Mouse (Mus musculus): ENCODE measurements at regions not wholly inside any gene's neighbourhood (a gene's known extent, or its start where the extent isn't known, plus 50 kb on each side); places are given as distances from the start of the nearest gene placed in this dataset.
A peak's percentile ranks its signal among the peaks of the same experiment; 100 is the strongest.

GRCm38 (mm10) chr10:92257815-92258214, 464.4 kb downstream of the Nedd1 start:
- 65% methylated on average over 3 of the region's 3 CpGs for WGBS
- Histone ChIP-seq H3K9me3 (replicated peaks) (no peaks in the 10 kb centered on the region), H3K4me2 (no peak overlapping the region), H3K4me1 (no peaks in the 10 kb centered on the region), H3K4me3 (no peak overlapping the region), H3K27me3 (no peaks in the 10 kb centered on the region), H3K9ac (no peak overlapping the region), H3K27ac (no peak overlapping the region), H3K36me3 (ENCODE audit: poor library complexity, severe bottlenecking) (no peaks in the 10 kb centered on the region)
- ATAC-seq: no peak

GRCm38 (mm10) chr10:92248648-92249047, 473.6 kb downstream of the Nedd1 start:
- no peaks in the 10 kb centered on the region for H3K36me3 ChIP-seq (ENCODE audit: poor library complexity, severe bottlenecking)
- WGBS: 9% methylated on average over 3 of the region's 3 CpGs
- no peak overlapping the region for H3K9ac ChIP-seq
- peak; percentile 78 for ATAC-seq
- no peaks in the 10 kb centered on the region for H3K9me3 ChIP-seq (replicated peaks)
- 0 out of 2 replicates have a peak overlapping the region, but pooled peaks have one; percentile 10 for H3K27ac ChIP-seq
- no peaks in the 10 kb centered on the region for H3K27me3 ChIP-seq
- no peak overlapping the region for H3K4me3 ChIP-seq
- H3K4me2 ChIP-seq: no peak overlapping the region
- peaks cover 28% of the 10 kb centered on the region for H3K4me1 ChIP-seq

GRCm38 (mm10) chr10:92247449-92247805, 474.8 kb downstream of the Nedd1 start:
- H3K9ac ChIP-seq: no peak overlapping the region
- peak overlapping the region; percentile 70 for H3K27ac ChIP-seq
- no peak for ATAC-seq
- peak overlapping the region; percentile 27; the same call in 1 of the 2 replicates for H3K4me2 ChIP-seq
- H3K9me3 ChIP-seq (replicated peaks): no peaks in the 10 kb centered on the region
- H3K27me3 ChIP-seq: no peaks in the 10 kb centered on the region
- no peaks in the 10 kb centered on the region for H3K36me3 ChIP-seq (ENCODE audit: poor library complexity, severe bottlenecking)
- 3% methylated on average over 5 of the region's 5 CpGs for WGBS
- no peak overlapping the region for H3K4me3 ChIP-seq
- peaks cover 37% of the 10 kb centered on the region for H3K4me1 ChIP-seq

- 4% methylated on average over 7 of the region's 7 CpGs for WGBS
- H3K9me3 ChIP-seq (replicated peaks): no peaks in the 10 kb centered on the region
- ATAC-seq: no peak
- no peak overlapping the region for H3K9ac ChIP-seq
- peak overlapping the region; percentile 70; the same call in 1 of the 2 replicates for H3K27ac ChIP-seq
- peak overlapping the region; percentile 27; the same call in 1 of the 2 replicates for H3K4me2 ChIP-seq
- H3K36me3 ChIP-seq (ENCODE audit: poor library complexity, severe bottlenecking): no peaks in the 10 kb centered on the region
- H3K4me1 ChIP-seq: peaks cover 39% of the 10 kb centered on the region
- no peak overlapping the region for H3K4me3 ChIP-seq
- no peaks in the 10 kb centered on the region for H3K27me3 ChIP-seq
Observed at GRCm38 (mm10) chr10:92246785-92247448, 475.3 kb downstream of the Nedd1 start.

GRCm38 (mm10) chr10:92242714-92243440, 479.3 kb downstream of the Nedd1 start:
- H3K27ac ChIP-seq: peak overlapping the region; percentile 48

GRCm38 (mm10) chr10:92237881-92238280, 484.3 kb downstream of the Nedd1 start:
- no peak for ATAC-seq

More at GRCm38 (mm10) chr10:92242714-92243440, 479.3 kb downstream of the Nedd1 start:
- H3K4me1 ChIP-seq: peaks cover 29% of the 10 kb centered on the region
- H3K36me3 ChIP-seq (ENCODE audit: poor library complexity, severe bottlenecking): no peaks in the 10 kb centered on the region
- no peaks in the 10 kb centered on the region for H3K27me3 ChIP-seq
- H3K4me2 ChIP-seq: no peak overlapping the region
- H3K9me3 ChIP-seq (replicated peaks): no peaks in the 10 kb centered on the region
- H3K9ac ChIP-seq: no peak overlapping the region
- 26% methylated on average over 11 of the region's 11 CpGs for WGBS
- no peak overlapping the region for H3K4me3 ChIP-seq
- peak; percentile 77 for ATAC-seq

GRCm38 (mm10) chr10:92232081-92232480, 490.1 kb downstream of the Nedd1 start:
- no peak overlapping the region for H3K27ac ChIP-seq
- H3K4me1 ChIP-seq: no peaks in the 10 kb centered on the region
- H3K4me2 ChIP-seq: no peak overlapping the region
- H3K9me3 ChIP-seq (replicated peaks): no peaks in the 10 kb centered on the region
- H3K36me3 ChIP-seq (ENCODE audit: poor library complexity, severe bottlenecking): no peaks in the 10 kb centered on the region
- 77% methylated on average over 2 of the region's 2 CpGs for WGBS
- ATAC-seq: no peak
- H3K27me3 ChIP-seq: no peaks in the 10 kb centered on the region
- no peak overlapping the region for H3K9ac ChIP-seq
- H3K4me3 ChIP-seq: no peak overlapping the region

More at GRCm38 (mm10) chr10:92237881-92238280, 484.3 kb downstream of the Nedd1 start:
- H3K4me1 ChIP-seq: peaks cover 7% of the 10 kb centered on the region
- H3K9me3 ChIP-seq (replicated peaks): no peaks in the 10 kb centered on the region
- no peak overlapping the region for H3K4me3 ChIP-seq
- no peak overlapping the region for H3K27ac ChIP-seq
- no peak overlapping the region for H3K9ac ChIP-seq
- no peaks in the 10 kb centered on the region for H3K27me3 ChIP-seq
- WGBS: 44% methylated on average over 5 of the region's 5 CpGs
- H3K4me2 ChIP-seq: no peak overlapping the region
- H3K36me3 ChIP-seq (ENCODE audit: poor library complexity, severe bottlenecking): no peaks in the 10 kb centered on the region

- no peak overlapping the region for H3K9ac ChIP-seq
- no peak overlapping the region for H3K4me3 ChIP-seq
- H3K36me3 ChIP-seq (ENCODE audit: poor library complexity, severe bottlenecking): no peaks in the 10 kb centered on the region
- H3K4me2 ChIP-seq: no peak overlapping the region
- WGBS: 65% methylated on average over 4 of the region's 4 CpGs
- no peaks in the 10 kb centered on the region for H3K4me1 ChIP-seq
- ATAC-seq: no peak
- H3K27ac ChIP-seq: no peak overlapping the region
- no peaks in the 10 kb centered on the region for H3K27me3 ChIP-seq
- peaks cover 3% of the 10 kb centered on the region; the same call in 1 of the 2 replicates for H3K9me3 ChIP-seq (replicated peaks)
Observed at GRCm38 (mm10) chr10:92225818-92226217, 496.4 kb downstream of the Nedd1 start.

- no peak overlapping the region for H3K27ac ChIP-seq
- 88% methylated on average over 7 of the region's 7 CpGs for WGBS
Observed at GRCm38 (mm10) chr10:92225071-92225470, 497.1 kb downstream of the Nedd1 start.

GRCm38 (mm10) chr10:92219310-92219709, 502.9 kb downstream of the Nedd1 start:
- H3K4me3 ChIP-seq: no peak overlapping the region
- WGBS: 88% methylated on average over 3 of the region's 3 CpGs
- no peak overlapping the region for H3K9ac ChIP-seq
- ATAC-seq: no peak
- H3K27ac ChIP-seq: no peak overlapping the region
- H3K4me1 ChIP-seq: no peaks in the 10 kb centered on the region
- H3K4me2 ChIP-seq: no peak overlapping the region
- H3K9me3 ChIP-seq (replicated peaks): peaks cover 3% of the 10 kb centered on the region; the same call in 1 of the 2 replicates
- H3K36me3 ChIP-seq (ENCODE audit: poor library complexity, severe bottlenecking): no peaks in the 10 kb centered on the region
- no peaks in the 10 kb centered on the region for H3K27me3 ChIP-seq

More at GRCm38 (mm10) chr10:92225071-92225470, 497.1 kb downstream of the Nedd1 start:
- Histone ChIP-seq H3K36me3 (ENCODE audit: poor library complexity, severe bottlenecking) (no peaks in the 10 kb centered on the region), H3K27me3 (no peaks in the 10 kb centered on the region), H3K9me3 (replicated peaks) (peaks cover 3% of the 10 kb centered on the region; the same call in 1 of the 2 replicates), H3K9ac (no peak overlapping the region), H3K4me2 (no peak overlapping the region), H3K4me1 (no peaks in the 10 kb centered on the region), H3K4me3 (no peak overlapping the region)
- ATAC-seq: no peak

GRCm38 (mm10) chr10:92170856-92171255, 551.4 kb downstream of the Nedd1 start:
- H3K27me3 ChIP-seq: no peaks in the 10 kb centered on the region
- peak overlapping the region; percentile 15 for H3K4me2 ChIP-seq
- peaks cover 16% of the 10 kb centered on the region; the same call in 1 of the 2 replicates for H3K4me1 ChIP-seq
- no peak overlapping the region for H3K27ac ChIP-seq
- H3K9me3 ChIP-seq (replicated peaks): no peaks in the 10 kb centered on the region
- 47% methylated on average over 8 of the region's 8 CpGs for WGBS
- no peak for ATAC-seq
- H3K4me3 ChIP-seq: no peak overlapping the region
- H3K36me3 ChIP-seq (ENCODE audit: poor library complexity, severe bottlenecking): no peaks in the 10 kb centered on the region
- H3K9ac ChIP-seq: no peak overlapping the region

GRCm38 (mm10) chr10:92166057-92166456, 556.2 kb downstream of the Nedd1 start:
- no peak overlapping the region for H3K9ac ChIP-seq
- no peaks in the 10 kb centered on the region for H3K36me3 ChIP-seq (ENCODE audit: poor library complexity, severe bottlenecking)
- no peaks in the 10 kb centered on the region for H3K9me3 ChIP-seq (replicated peaks)
- H3K4me1 ChIP-seq: peaks cover 40% of the 10 kb centered on the region; the same call in 1 of the 2 replicates
- H3K27me3 ChIP-seq: no peaks in the 10 kb centered on the region
- H3K4me2 ChIP-seq: peak overlapping the region; percentile 81
- WGBS: 34% methylated on average over 2 of the region's 2 CpGs
- ATAC-seq: no peak
- H3K27ac ChIP-seq: peak overlapping the region; percentile 7; the same call in 1 of the 2 replicates
- no peak overlapping the region for H3K4me3 ChIP-seq

Measured in forebrain, embryonic 13.5 days (tissue).